Mouse (Mus musculus) cerebellum, postnatal 10 days (tissue): Measurements from ENCODE around the gene Fads1.

Source experiments
- DNase-seq, 2 experiments: peaks; one replicate each; pipeline ENCODE4 v3.0.0; 2021; ENCODE audit warnings: mixed read lengths in 2 of 2

Fads1 gene

GRCm38 (mm10) chr19:10213796-10214471 lies 31.2 kb downstream of the Fads1 start:
- peak; percentile 50 to 62 for DNase-seq

GRCm38 (mm10) chr19:10216101-10216500 lies 33.4 kb downstream of the Fads1 start:
- no peak for DNase-seq

- peak; percentile 66 to 76 for DNase-seq
Measured at GRCm38 (mm10) chr19:10219108-10219507, 36.4 kb downstream of the Fads1 start.

- no peak for DNase-seq
Measured at GRCm38 (mm10) chr19:10219593-10219992, 36.9 kb downstream of the Fads1 start.

GRCm38 (mm10) chr19:10221585-10221984 lies 38.9 kb downstream of the Fads1 start:
- DNase-seq: no peak

- DNase-seq: no peak
Measured at GRCm38 (mm10) chr19:10222656-10223055, 40.0 kb downstream of the Fads1 start.

GRCm38 (mm10) chr19:10223561-10223960 lies 40.9 kb downstream of the Fads1 start:
- no peak for DNase-seq

- DNase-seq: no peak
Measured at GRCm38 (mm10) chr19:10224637-10225453, 42.2 kb downstream of the Fads1 start.

GRCm38 (mm10) chr19:10225767-10226166 lies 43.1 kb downstream of the Fads1 start:
- no peak for DNase-seq

- DNase-seq: no peak
Measured at GRCm38 (mm10) chr19:10231016-10231415, 48.3 kb downstream of the Fads1 start.

- DNase-seq: no peak
Measured at GRCm38 (mm10) chr19:10231871-10232270, 49.2 kb downstream of the Fads1 start.

- DNase-seq: peak in 1 of 2 experiments; percentile 33
Measured at GRCm38 (mm10) chr19:10232327-10233017, 49.8 kb downstream of the Fads1 start.

- DNase-seq: no peak
Measured at GRCm38 (mm10) chr19:10235784-10236565, 53.3 kb downstream of the Fads1 start.

GRCm38 (mm10) chr19:10238477-10238876 lies 55.8 kb downstream of the Fads1 start:
- DNase-seq: no peak

- DNase-seq: no peak
Measured at GRCm38 (mm10) chr19:10239419-10239818, 56.7 kb downstream of the Fads1 start.

- DNase-seq: no peak
Measured at GRCm38 (mm10) chr19:10239975-10240653, 57.4 kb downstream of the Fads1 start.

- DNase-seq: peak; percentile 85 to 86
Measured at GRCm38 (mm10) chr19:10240654-10241305, 58.1 kb downstream of the Fads1 start, which contains the start of gene Myrf. Gene Myrf, minus strand, starts transcription at chr19:10240748.

GRCm38 (mm10) chr19:10242916-10243315 lies 60.2 kb downstream of the Fads1 start:
- DNase-seq: peak in 1 of 2 experiments; percentile 39

GRCm38 (mm10) chr19:10244183-10244582 lies 61.5 kb downstream of the Fads1 start:
- DNase-seq: peak; percentile 62 to 63
